Mouse (Mus musculus) spleen, postnatal 10 days (tissue): ENCODE measurements around the gene Slc4a10.
"Not testable (repeated sequence)": the region's sequence is repeated elsewhere in the genome, so short reads cannot be mapped to it uniquely, and the experiment has no call there.

Experiments
- DNase-seq, 2 experiments: peaks; one replicate each; pipeline ENCODE4 v3.0.0; 2021 to 2022; ENCODE audit warnings: low spot score in 2 of 2

Slc4a10 gene

DNA sequence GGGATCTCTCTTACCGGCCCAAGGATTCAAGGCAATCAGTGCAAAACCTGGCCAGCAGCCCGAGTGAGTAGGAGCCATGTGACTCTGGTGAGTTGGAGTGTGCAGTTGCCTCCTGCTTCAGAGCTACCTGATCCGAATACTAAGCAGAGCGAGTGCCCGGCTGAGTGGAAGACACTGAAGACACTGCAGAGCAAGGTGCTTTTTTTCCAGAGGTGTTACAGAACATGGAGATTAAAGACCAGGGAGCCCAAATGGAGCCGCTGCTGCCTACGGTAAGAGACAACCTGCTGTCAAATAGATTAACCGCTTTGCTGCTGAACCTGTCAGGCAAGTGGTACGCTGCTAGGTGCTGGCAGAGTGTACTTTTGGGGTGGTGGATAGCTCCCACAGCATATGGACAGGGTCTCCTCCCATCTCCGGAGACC lies at the start of gene Slc4a10:
Gene Slc4a10, plus strand, starts transcription at position 42 of the 425 bp plus-strand sequence.
- DNase-seq, result no peak

DNA sequence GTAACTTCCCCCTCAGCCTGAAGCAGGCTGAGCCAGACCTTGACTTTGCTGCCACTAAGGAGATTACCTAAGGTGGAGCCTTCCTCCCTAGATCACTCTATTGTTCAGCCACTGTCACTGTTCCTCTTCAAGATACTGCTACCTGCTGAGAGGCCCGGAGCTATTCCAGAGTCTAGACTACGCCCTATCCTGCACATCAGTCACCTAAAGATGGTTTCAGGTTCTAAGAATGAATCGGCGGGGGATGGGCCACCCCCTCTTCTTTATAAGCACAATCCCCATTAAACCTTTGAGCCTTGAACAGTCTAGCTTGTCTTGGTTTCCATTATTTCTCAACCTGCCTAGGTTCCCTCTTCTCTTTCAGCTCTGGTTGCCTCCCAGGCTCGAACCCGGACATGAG lies 45.0 kb upstream of the Slc4a10 start:
- not testable (repeated sequence) for DNase-seq

DNA sequence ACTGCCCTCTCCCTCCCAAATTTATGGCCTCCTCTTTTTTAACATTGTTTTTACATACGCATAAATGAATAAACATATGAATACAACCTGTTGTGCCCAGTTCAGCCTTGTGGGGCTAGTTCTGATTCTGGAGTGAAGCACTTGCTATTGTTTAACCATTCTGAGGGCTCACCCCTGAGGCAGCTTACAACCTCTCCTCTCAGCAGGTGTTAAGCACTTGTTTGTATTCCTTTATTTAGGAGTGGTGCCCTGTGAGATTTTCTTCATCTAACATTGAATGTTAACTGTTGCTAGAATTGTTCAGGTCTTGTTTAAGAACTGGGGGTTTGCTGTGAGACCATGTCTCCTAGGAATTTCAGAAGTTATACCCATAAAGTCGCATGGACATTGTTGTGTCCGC lies 28.1 kb upstream of the Slc4a10 start:
- DNase-seq, result no peak

DNA sequence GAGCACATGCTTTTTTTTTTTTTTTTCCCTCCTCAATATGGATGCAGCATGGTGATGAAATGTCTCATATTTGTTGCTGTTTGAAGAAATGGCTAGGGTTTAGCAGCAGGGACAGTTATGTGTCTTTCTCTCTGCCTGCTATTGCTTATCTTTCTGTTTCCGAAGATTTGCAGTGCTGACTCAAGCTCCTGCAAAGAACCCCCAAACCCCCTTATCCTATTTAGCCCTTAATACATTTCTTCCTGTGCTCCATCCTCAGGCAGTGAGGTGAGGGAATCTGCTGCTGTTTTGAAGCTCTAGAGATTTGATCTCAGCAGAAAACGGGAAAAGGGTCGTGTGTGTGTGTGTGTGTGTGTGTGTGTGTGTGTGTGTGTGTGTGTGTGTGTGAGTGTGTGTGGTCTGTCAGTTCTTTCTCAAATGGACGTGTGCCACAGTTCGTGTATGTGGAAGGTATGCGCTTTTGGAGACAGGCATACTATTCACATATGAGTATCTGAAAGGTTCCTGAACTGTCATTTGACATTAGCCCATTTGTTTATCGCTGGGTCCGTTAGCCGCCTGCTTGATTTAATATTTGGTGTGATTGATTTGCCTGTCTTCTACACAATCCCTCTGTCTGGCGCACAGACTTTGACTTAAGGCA lies 720 bp downstream of the Slc4a10 start:
- DNase-seq, result no peak

- no peak for DNase-seq
Observed at GRCm38 (mm10) chr2:62047504-62048005, 1.3 kb downstream of the Slc4a10 start.

DNA sequence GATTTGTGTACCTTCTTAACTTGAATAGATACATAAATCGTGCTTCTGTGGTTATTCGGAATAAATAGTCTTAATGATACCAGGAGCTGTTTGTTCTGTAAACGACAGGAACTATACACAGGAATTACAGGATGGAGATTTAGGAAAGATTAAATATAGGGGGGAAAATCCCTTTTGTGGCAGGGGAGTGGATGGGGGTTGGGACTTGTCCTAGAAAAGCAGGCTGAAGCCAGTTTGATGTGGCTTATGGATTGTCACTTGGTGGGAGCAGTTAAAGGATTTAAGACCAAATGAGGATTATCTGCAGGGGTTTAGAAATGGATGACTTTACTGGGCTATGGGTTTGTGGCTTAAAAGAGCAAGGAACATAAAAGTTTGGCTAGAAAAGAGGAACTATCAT lies 1.9 kb downstream of the Slc4a10 start:
- DNase-seq, result no peak

DNA sequence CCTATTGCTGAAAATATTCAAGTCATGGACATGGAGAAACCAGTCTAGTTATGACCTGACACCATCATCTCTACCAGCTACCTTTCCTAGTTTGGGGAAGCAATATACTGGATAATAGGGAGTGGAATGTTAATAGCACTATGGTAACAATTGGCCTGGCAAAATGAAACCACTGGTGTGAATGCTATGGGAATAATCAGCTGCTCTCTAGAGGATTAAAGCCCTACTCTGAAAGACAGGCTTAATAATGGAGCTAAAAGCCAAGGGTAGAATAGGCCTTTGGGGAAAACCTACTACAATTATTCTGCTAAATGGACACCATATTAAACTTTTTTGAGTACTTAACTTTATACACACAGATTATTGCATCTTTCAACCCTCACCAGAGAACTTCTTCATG lies 30.2 kb downstream of the Slc4a10 start:
- DNase-seq, result no peak

- no peak for DNase-seq
Observed at GRCm38 (mm10) chr2:62087566-62087965, 41.3 kb downstream of the Slc4a10 start.

DNA sequence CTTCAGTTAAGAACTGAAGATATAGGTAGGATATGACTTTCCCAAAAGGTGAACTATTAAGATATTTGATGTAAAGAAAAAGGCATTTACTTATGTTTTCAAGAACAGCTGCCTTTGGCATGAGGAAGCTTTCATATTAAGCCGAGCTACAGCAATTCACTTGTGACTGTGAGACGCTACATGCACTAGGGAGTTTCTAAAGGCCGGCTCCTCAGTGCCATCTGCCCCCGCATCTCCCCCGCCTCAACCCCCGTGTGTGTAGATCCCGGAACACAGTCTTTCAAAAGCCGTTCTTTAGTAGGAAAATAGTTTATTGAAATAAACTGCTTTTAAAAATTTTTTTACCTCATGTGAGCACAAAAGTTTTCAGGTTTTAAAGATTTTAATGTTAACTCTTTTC lies 42.5 kb downstream of the Slc4a10 start:
- DNase-seq, result no peak

- DNase-seq, result no peak
Observed at GRCm38 (mm10) chr2:62089208-62089607, 42.9 kb downstream of the Slc4a10 start.

GRCm38 (mm10) chr2:62100526-62100925 lies 54.3 kb downstream of the Slc4a10 start:
- DNase-seq, result no peak

GRCm38 (mm10) chr2:62115346-62115745 lies 69.1 kb downstream of the Slc4a10 start:
- DNase-seq, result no peak

DNA sequence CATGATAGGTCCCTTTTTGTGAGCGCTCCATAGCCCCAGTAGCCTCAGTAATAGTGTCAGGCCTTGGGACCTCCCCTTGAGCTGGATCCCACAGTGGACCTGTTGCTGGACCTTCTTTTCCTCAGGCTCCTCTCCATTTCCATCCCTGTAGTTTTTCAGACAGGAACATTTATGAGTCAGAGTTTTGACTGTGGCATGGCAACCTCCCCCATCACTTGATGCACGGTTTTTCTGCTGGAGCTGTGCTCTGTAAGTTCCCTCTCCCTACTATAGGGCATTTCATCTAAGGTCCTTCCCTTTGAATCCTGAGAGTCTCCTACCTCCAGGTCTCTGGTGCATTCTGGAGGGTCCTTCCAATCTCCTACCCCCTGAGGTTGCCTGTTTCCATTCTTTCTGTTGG lies 83.7 kb downstream of the Slc4a10 start:
- no peak for DNase-seq

- DNase-seq, result no peak
Observed at GRCm38 (mm10) chr2:62134911-62135310, 88.6 kb downstream of the Slc4a10 start.

GRCm38 (mm10) chr2:62147636-62148035 lies 101.4 kb downstream of the Slc4a10 start:
- DNase-seq, result no peak

- DNase-seq, result no peak
Observed at GRCm38 (mm10) chr2:62149421-62149820, 103.2 kb downstream of the Slc4a10 start.

DNA sequence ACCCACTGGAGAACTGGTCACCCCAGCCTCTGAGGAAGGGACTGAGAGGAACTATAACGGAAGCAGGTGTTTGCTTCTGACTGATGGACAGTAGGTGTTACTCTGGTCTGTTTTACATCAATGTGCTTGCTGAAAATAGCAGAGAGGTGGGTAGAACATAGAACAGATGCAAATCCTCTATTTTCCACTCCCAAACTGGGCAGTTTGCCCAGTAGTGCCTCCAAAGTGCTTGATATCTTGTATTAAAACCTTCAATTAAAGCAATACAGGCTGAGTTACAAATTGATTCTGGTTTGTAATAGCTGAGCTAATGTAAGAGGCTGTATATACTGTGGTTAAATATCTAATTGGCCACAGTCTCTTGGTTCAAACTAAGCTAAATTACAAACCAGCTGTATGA lies 104.6 kb downstream of the Slc4a10 start:
- DNase-seq, result no peak

- DNase-seq, result no peak
Observed at GRCm38 (mm10) chr2:62210109-62210508, 163.8 kb downstream of the Slc4a10 start.

GRCm38 (mm10) chr2:62211106-62211505 lies 164.8 kb downstream of the Slc4a10 start:
- no peak for DNase-seq

DNA sequence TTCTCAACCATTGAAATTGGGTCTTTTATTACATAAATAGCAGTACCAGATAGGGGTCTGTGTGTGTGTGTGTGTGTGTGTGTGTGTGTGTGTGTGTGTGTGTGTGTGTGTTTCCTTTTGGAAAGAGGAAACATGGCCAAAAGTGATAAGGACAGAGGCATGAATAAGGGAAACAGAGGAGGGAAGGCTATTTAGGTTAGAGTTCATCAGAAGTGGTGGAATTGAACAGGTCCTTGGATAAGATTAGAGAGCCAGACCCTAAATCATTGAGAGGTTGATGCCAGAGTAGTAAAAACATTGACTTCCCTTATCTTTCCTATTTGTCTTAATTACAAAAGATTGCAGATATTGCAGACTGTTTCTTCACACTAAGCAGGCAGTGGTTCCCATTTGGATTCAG lies 181.3 kb downstream of the Slc4a10 start:
- no peak for DNase-seq

- DNase-seq, result no peak
Observed at GRCm38 (mm10) chr2:62231271-62231670, 185.0 kb downstream of the Slc4a10 start.

GRCm38 (mm10) chr2:62244167-62244566 lies 197.9 kb downstream of the Slc4a10 start:
- DNase-seq, result no peak

DNA sequence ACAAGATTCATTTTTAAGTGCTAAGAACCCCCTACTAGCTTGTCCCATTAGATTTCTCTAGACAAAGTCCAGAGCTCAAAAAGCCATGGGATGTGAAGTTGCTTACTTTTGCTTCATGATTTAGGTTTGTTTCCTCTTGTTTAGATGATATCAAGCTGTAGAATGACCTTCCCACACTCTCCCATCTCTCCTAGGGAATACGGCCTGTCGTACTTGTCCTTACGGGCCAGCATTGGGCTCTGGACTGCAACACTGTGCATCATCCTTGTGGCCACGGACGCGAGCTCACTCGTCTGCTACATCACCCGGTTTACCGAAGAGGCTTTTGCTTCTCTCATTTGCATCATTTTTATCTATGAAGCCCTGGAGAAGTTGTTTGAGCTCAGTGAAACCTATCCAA lies 222.2 kb downstream of the Slc4a10 start:
- DNase-seq, result no peak

GRCm38 (mm10) chr2:62271840-62272239 lies 225.6 kb downstream of the Slc4a10 start:
- DNase-seq, result no peak
